Mouse (Mus musculus) ES-E14 (cell line): ENCODE measurements around the gene Actr10. TPM values are rescaled to one million over a fixed set of nuclear protein-coding genes. Genes with fewer than 3 reads are reported as not detected.

Experiments
- DNase-seq: peaks from one replicate; pipeline ENCODE4 v3.0.0-alpha.2; 2013; ENCODE audit warnings: low read depth, low spot score
- H3K27ac ChIP-seq: 2 replicates; pipeline ENCODE4 v1.5.1; 2012; ENCODE audit warnings: low read depth, mild to moderate bottlenecking, low read length, moderate library complexity, mixed read lengths; ENCODE audit not compliant: poor library complexity, insufficient read depth, severe bottlenecking
- H3K36me3 ChIP-seq: 2 replicates; pipeline ENCODE4 v1.6.1; 2012; ENCODE audit warnings: mild to moderate bottlenecking, low read length, moderate library complexity, mixed read lengths; ENCODE audit not compliant: control insufficient read depth, poor library complexity, insufficient read depth, severe bottlenecking
- H3K4me1 ChIP-seq, 2 experiments: fragments of 150-350 bp in 1 of 2; sonication (generic) in 1 of 2; 2 replicates each; pipeline ENCODE4 v1.6.1; 2012; ENCODE audit warnings: low read length in 2 of 2, mild to moderate bottlenecking in 1 of 2, mixed read lengths in 1 of 2; ENCODE audit not compliant: control insufficient read depth in 2 of 2, insufficient read depth in 2 of 2, poor library complexity in 1 of 2
- H3K4me3 ChIP-seq, 2 experiments: fragments of 150-350 bp in 1 of 2; sonication (generic) in 1 of 2; 2 replicates each; pipeline ENCODE4 v1.5.1; 2012; ENCODE audit warnings: low read length in 2 of 2, low read depth in 1 of 2, mild to moderate bottlenecking in 1 of 2, mixed read lengths in 1 of 2; ENCODE audit not compliant: insufficient read depth in 1 of 2, poor library complexity in 1 of 2, severe bottlenecking in 1 of 2
- H3K9ac ChIP-seq: 2 replicates; pipeline ENCODE4 v1.6.1; 2012; ENCODE audit warnings: low read depth, mild to moderate bottlenecking, low read length, mixed read lengths; ENCODE audit not compliant: poor library complexity, insufficient read depth, severe bottlenecking
- H3K9me3 ChIP-seq: fragments of 150-350 bp; sonication (generic); 2 replicates; pipeline ENCODE4 v1.6.1; 2012; ENCODE audit warnings: low read depth, mild to moderate bottlenecking, low read length; ENCODE audit not compliant: control insufficient read depth, insufficient read depth
- CHD2 ChIP-seq: IDR thresholded peaks from 2 replicates; pipeline ENCODE4 v1.6.1; 2014; ENCODE audit warnings: mild to moderate bottlenecking, low read depth, low read length, inconsistent platforms
- HCFC1 ChIP-seq: IDR thresholded peaks from 2 replicates; pipeline ENCODE4 v1.6.1; 2012; ENCODE audit warnings: low read length, inconsistent platforms, borderline replicate concordance; ENCODE audit not compliant: insufficient read depth
- MAFK ChIP-seq: IDR thresholded peaks from 2 replicates; pipeline ENCODE4 v1.6.1; 2014; ENCODE audit warnings: mild to moderate bottlenecking, low read depth, low read length, inconsistent platforms; ENCODE audit not compliant: insufficient read depth
- ZC3H11A ChIP-seq: IDR thresholded peaks from 2 replicates; pipeline ENCODE4 v1.6.1; 2012; ENCODE audit warnings: low read depth, mild to moderate bottlenecking, inconsistent platforms, low read length, borderline replicate concordance
- ZNF384 ChIP-seq: IDR thresholded peaks from 2 replicates; pipeline ENCODE4 v1.6.1; 2012; ENCODE audit warnings: low read depth, low read length, inconsistent platforms
- in situ Hi-C, 2 experiments: fragments of 600-800 bp; cut with MboI; formaldehyde crosslinking; loops; one replicate each; pipeline ENCODE4 v1.15.1; 2025; ENCODE audit warnings: low sequenced_read_pairs in 2 of 2, inconsistent platforms in 1 of 2; ENCODE audit not compliant: unreplicated experiment in 2 of 2
- total RNA-seq: library from RNA; depleted of rRNA; stranded (reverse); fragments of 300-350 nt; gene quantifications from 2 replicates; pipeline ENCODE4 v1.2.3, GENCODE M21; 2012

Gene Actr10
- total RNA-seq, 1 experiment = 86.2 TPM

DNA sequence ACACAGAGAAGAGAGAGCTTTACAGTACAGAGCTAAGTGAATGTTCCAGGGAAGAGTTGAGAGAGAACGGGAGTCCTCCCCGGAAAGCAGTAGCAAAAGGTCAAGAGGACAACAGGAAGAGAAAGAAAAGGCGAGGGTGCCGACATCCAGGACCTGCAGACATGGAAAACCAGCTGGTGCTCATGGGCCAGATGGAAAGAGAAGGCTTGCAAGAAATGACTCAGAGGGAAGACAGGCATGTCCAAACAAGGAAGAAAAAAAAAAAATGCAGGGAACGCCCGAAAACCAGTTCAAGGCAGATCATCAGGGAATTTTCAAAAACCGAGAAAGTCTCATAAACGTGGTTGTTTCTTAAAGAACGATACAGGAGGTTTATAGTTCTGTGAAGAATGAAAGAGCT lies 30.8 kb upstream of the Actr10 start:
- Histone ChIP-seq H3K9ac (no peak overlapping the region), H3K9me3 (no peaks in the 10 kb centered on the region; the same call in 1 of the 2 replicates), H3K4me3 (no peak overlapping the region), H3K36me3 (no peaks in the 10 kb centered on the region), H3K4me1 (peaks cover 4 to 6% of the 10 kb centered on the region in 2 experiments; a peak in 3 of 4 replicates), H3K27ac (no peak overlapping the region)
- in situ Hi-C loops = loop anchor here in 1 of 2 experiments (10.0 kb wide), 1 partner anchor 412 kb away; no protein-coding TSS in a partner anchor
- TF ChIP-seq CHD2 = no peak
- TF ChIP-seq ZNF384 = peak; percentile 74
- no peak for TF ChIP-seq MAFK
- no peak for TF ChIP-seq HCFC1
- DNase-seq = no peak

DNA sequence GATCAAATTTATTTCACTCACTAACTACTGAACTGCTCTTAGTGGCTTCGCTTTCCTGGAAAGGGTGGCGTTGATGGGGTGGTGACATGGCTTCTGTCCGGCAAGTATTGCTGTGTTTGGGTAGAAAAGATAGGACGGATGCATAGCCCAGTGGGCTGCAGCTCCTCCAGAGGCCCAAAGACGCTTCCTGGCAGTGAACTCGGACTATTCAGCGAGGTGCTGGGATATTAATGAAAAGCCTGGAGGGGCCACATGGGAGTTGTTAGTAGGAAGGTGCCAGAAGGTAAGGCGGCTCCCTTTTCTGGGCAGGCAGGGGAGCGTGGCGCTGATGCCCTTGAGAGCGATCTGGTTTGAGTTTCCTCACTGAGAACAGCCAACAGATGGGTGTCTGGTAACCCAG lies 30.0 kb upstream of the Actr10 start:
- in situ Hi-C loops = loop anchor here in 1 of 2 experiments (10.0 kb wide), 1 partner anchor 413 kb away; no protein-coding TSS in a partner anchor
- no peaks in the 10 kb centered on the region for H3K36me3 ChIP-seq
- H3K9me3 ChIP-seq = no peaks in the 10 kb centered on the region; the same call in 1 of the 2 replicates
- no peak overlapping the region for H3K4me3 ChIP-seq
- DNase-seq = no peak
- H3K9ac ChIP-seq = no peak overlapping the region
- TF ChIP-seq ZC3H11A (no peak), MAFK (no peak), CHD2 (no peak), ZNF384 (0 out of 2 replicates have a peak, but pooled peaks have one; percentile 35), HCFC1 (no peak)
- no peak overlapping the region for H3K27ac ChIP-seq
- peaks cover 4 to 6% of the 10 kb centered on the region in 2 experiments; a peak in 3 of 4 replicates for H3K4me1 ChIP-seq

DNA sequence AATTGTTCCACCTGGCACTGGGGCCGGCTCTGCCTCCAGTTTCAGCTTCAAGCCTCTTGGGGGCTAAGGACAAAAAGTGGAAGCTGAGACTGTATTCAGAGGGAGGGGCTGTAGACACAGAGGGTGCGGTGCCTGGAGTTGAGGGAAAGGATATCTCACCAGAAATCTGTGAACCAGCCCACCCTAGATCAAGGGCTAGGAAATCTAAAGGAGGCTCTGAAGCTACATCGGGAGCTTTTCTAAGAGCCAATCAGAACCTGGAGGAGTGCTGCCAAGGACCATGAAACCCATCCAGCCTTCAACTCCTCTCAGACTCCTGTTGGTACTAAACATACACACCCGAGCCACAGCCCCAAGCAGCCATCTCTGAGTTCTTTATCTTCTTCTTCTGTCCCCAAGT lies 29.6 kb upstream of the Actr10 start:
- no peaks in the 10 kb centered on the region for H3K36me3 ChIP-seq
- H3K9me3 ChIP-seq = no peaks in the 10 kb centered on the region; the same call in 1 of the 2 replicates
- TF ChIP-seq MAFK (no peak), ZNF384 (no peak), HCFC1 (no peak), CHD2 (no peak), ZC3H11A (no peak)
- in situ Hi-C loops = loop anchor here in 1 of 2 experiments (10.0 kb wide), 1 partner anchor 413 kb away; no protein-coding TSS in a partner anchor
- H3K4me1 ChIP-seq = peaks cover 4 to 6% of the 10 kb centered on the region in 2 experiments; a peak in 3 of 4 replicates
- H3K4me3 ChIP-seq = no peak overlapping the region
- no peak overlapping the region for H3K27ac ChIP-seq
- H3K9ac ChIP-seq = no peak overlapping the region
- no peak for DNase-seq

DNA sequence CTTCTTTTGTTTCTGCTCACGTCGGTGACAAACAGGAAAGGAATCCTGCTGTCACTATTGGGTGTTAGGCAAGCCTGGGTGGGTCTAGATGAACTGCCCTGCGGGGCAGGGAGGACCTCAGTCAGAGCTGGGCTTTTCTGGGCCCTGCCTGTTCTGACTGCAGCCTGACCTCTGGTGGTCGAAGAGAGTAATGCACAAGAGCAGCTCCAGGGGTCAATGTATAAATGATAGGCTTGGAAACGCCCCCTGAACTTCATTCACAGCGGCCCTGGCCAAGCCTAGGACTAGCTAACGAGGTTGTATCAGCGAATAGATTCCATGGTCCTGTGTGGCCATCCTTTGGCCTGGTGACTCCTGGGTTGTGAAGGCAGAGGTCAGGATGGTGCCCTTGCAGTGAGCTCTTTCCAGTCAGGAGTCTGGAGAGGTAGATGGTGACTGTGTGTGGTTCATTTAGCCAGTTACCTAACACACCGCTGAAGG lies 27.4 kb upstream of the Actr10 start:
- peak; percentile 88 for DNase-seq
- Histone ChIP-seq H3K4me1 (peaks cover 4 to 6% of the 10 kb centered on the region in 2 experiments; a peak in 3 of 4 replicates), H3K4me3 (no peak overlapping the region), H3K27ac (no peak overlapping the region), H3K9me3 (no peaks in the 10 kb centered on the region; the same call in 1 of the 2 replicates), H3K9ac (no peak overlapping the region), H3K36me3 (no peaks in the 10 kb centered on the region)
- in situ Hi-C loops = loop anchor here in 1 of 2 experiments (5.0 kb wide), 1 partner anchor 413 kb away; no protein-coding TSS in a partner anchor
- TF ChIP-seq HCFC1 = no peak; the same call in 1 of the 2 replicates
- peak; percentile 69; the same call in 1 of the 2 replicates for TF ChIP-seq ZC3H11A

DNA sequence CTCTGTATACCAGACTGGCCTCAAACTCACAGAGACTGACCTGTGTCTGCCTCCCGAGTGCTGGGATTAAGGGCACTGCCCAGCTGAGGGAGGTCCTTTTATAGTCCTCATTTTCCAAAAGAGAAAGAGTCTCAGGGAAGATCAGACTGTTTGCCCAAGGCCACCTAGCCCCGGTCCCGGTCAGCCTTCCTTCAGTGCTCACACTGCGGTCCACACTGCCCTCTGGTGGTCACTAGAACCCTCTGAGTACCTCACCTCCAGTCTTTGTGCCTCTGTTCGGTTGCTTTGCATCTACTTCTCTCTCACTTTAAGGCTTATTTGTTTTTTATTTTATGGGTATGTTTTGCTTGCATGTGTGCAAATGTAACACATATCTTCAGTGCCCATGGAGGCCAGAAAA lies 26.6 kb upstream of the Actr10 start:
- in situ Hi-C loops = loop anchor here in 1 of 2 experiments (5.0 kb wide), 1 partner anchor 414 kb away; no protein-coding TSS in a partner anchor
- peaks cover 4 to 6% of the 10 kb centered on the region in 2 experiments; a peak in 3 of 4 replicates for H3K4me1 ChIP-seq
- H3K4me3 ChIP-seq = no peak overlapping the region
- TF ChIP-seq HCFC1 = no peak
- no peak for TF ChIP-seq ZNF384
- no peak for TF ChIP-seq CHD2
- TF ChIP-seq MAFK = no peak
- peak; percentile 96; the same call in 1 of the 2 replicates for TF ChIP-seq ZC3H11A
- DNase-seq = peak; percentile 68
- no peak overlapping the region for H3K27ac ChIP-seq
- no peak overlapping the region for H3K9ac ChIP-seq
- no peaks in the 10 kb centered on the region for H3K36me3 ChIP-seq
- H3K9me3 ChIP-seq = no peaks in the 10 kb centered on the region
